Mouse (Mus musculus) liver, postnatal 0 days (tissue): ENCODE data around the gene Scel.

Source experiments
- CTCF ChIP-seq: sonication (generic); IDR thresholded peaks from 2 replicates; pipeline ENCODE4 v1.5.1; 2016; ENCODE audit warnings: antibody characterized with exemption, low read depth
- EP300 ChIP-seq: IDR thresholded peaks from 2 replicates; pipeline ENCODE4 v1.6.1; 2016; ENCODE audit warnings: antibody characterized with exemption, low read depth, mild to moderate bottlenecking

GRCm38 (mm10) chr14:103500309-103500708 is 12.8 kb upstream of the Scel start:
- TF ChIP-seq CTCF (no peak), EP300 (no peak)
